Mouse (Mus musculus) G1E (cell line): ENCODE results near the gene Sumo1.

Experiments
- CTCF ChIP-seq: IDR thresholded peaks from 2 replicates; pipeline ENCODE4 v1.5.1; 2012; ENCODE audit warnings: low read depth, low read length, inconsistent platforms, mixed read lengths
- GATA2 ChIP-seq: IDR thresholded peaks from 2 replicates; pipeline ENCODE4 v1.6.1; 2012; ENCODE audit warnings: low read depth, low read length, inconsistent platforms, borderline replicate concordance

DNA sequence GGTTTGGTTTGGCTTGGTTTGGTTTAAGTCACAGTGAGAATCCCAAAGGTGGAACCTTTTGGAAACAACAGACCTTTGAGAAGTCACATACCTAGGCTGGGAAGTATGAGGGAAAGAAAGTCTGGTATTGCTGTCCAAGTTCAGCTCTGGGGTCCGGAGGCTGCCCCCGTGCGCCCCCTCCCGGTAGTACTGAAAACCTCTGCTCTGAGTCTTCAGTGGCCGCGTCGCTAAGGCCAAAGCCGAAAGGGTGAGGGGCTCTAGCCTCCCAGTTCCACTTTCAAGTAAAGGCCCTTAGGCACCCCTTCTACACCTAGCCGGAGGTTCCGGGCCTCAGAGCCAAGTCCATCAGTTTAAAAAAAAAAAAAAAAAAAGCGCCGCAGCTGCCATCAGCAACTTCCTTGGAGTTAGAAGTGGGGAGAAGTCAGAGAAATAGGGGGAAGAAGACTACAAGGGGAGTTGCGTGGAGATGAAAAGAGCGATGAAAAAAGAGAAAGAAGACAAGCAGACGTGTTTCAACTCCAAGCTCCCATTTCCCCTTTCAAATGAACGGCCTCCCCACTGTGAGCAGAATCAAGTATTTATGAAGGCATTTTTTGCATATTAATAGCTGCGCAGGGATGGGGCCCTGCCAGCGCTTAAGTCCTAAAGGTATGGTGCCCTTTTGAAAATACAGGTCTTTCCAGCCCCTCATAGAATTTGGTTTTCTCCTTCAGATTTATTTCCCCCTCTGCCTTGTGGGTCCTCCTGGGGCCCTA lies 85.8 kb downstream of the Sumo1 start:
- TF ChIP-seq CTCF (peak; percentile 73), GATA2 (no peak)
